Mouse (Mus musculus) kidney, postnatal 0 days (tissue): Measurements from ENCODE around the gene Oit1. TPM values are rescaled to one million over a fixed set of nuclear protein-coding genes. Genes with fewer than 3 reads are reported as not detected.
A peak's percentile ranks its signal among the peaks of the same experiment; 100 is the strongest.

Experiments used
- ATAC-seq: fragments of 200-750 bp; cut with Nextera tagmentation; replicated peaks from 2 replicates; pipeline ENCODE4 v1.8.0; 2017; ENCODE audit warnings: low read depth, moderate number of reproducible peaks, moderate TSS enrichment, moderate library complexity; ENCODE audit not compliant: low FRiP score
- DNase-seq: peaks from one replicate; pipeline ENCODE4 v3.0.0-alpha.2; 2016; ENCODE audit warnings: low spot score
- H3K27ac ChIP-seq: fragments of 300-500 bp; sonication (generic); 2 replicates; pipeline ENCODE4 v1.5.1; 2014; ENCODE audit warnings: mild to moderate bottlenecking
- H3K27me3 ChIP-seq: fragments of 300-500 bp; sonication (generic); 2 replicates; pipeline ENCODE4 v1.6.1; 2014; ENCODE audit warnings: low read length, mixed read lengths; ENCODE audit not compliant: insufficient read depth
- H3K36me3 ChIP-seq: fragments of 300-500 bp; sonication (generic); 2 replicates; pipeline ENCODE4 v1.6.1; 2014; ENCODE audit warnings: low read length, mixed read lengths; ENCODE audit not compliant: insufficient read depth
- H3K4me1 ChIP-seq: fragments of 300-500 bp; sonication (generic); replicated peaks from 2 replicates; pipeline ENCODE4 v1.6.1; 2014; ENCODE audit warnings: antibody characterized with exemption, low read length, mixed read lengths; ENCODE audit not compliant: insufficient read depth
- H3K4me2 ChIP-seq: fragments of 300-500 bp; sonication (generic); 2 replicates; pipeline ENCODE4 v1.6.1; 2014; ENCODE audit warnings: mild to moderate bottlenecking, low read length, moderate library complexity, mixed read lengths
- H3K4me3 ChIP-seq: fragments of 300-500 bp; sonication (generic); replicated peaks from 2 replicates; pipeline ENCODE4 v1.5.1; 2014; ENCODE audit warnings: low read depth, low read length
- H3K9ac ChIP-seq: fragments of 300-500 bp; sonication (generic); 2 replicates; pipeline ENCODE4 v1.6.1; 2014; ENCODE audit warnings: low read depth, low read length
- H3K9me3 ChIP-seq: fragments of 300-500 bp; sonication (generic); replicated peaks from 2 replicates; pipeline ENCODE4 v1.6.1; 2016; ENCODE audit warnings: low read length, inconsistent platforms, mixed read lengths
- CTCF ChIP-seq: IDR thresholded peaks from 2 replicates; pipeline ENCODE4 v1.5.1; 2016; ENCODE audit warnings: antibody characterized with exemption, low read depth, mild to moderate bottlenecking, moderate library complexity
- WGBS: fragments of 180-500 bp; shearing (Covaris S2); extraction: QIAGEN DNeasy Blood & Tissue Kit; methylation state at CpG from one replicate; pipeline ENCODE4 v1.1.7; 2014; 5-methylcytosine and 5-hydroxymethylcytosine counted together
- polyA plus RNA-seq: library from polyadenylated mRNA; unstranded; fragments of >200 nt; fragmentation: Nextera tagmentation; extraction: Ambion mirVana; gene quantifications from 2 replicates; pipeline ENCODE4 v1.2.1, GENCODE M21; 2015

Gene Oit1
- polyA plus RNA-seq, 1 experiment from 2014 or later: 4.3 TPM

DNA sequence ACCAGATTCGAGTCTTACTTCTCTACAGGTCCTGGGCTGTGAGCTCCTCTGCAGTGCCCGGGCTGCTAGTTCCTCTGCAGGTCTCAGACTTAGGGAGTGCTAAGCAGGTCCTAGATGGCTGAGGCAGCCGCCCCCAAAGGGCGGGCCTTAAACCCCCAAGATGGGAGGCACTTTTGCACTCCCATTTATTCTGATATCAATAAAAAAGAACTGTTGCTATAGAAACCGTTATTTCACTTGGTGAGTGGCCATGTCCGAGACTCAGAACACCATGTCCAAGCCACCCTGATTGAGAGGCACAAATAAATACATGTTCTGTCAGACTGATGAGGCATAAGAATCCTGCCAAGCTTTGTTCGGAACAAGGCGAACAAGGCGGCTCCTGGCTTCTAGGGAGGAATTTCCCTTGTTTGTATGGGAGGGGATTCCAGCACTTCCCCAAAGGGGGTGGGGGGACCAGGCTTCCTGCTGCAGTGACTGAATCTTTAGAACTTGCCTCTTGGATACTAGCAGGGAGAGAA lies 68.9 kb downstream of the Oit1 start:
- 21% methylated on average over 9 of the region's 9 CpGs for WGBS
- no peak overlapping the region for H3K9ac ChIP-seq

DNA sequence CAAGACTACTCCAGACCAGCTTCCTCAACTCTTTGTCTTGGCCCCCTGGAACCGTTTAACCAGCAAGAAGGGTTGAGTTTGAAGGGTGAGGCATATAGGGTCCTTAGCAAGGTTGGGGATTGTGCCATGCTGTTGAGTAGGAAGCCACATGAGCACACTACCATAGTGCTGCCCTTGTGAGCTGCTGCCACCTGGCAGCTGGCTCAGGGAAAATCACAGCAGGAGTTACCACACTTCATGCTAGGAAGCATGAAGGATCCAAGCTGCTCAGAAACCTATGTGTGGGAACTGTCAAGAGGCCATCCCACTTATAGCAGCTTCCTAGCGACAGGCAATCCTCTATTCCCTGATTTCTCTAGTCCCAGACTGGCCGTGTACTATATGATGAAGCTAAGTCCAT lies 69.9 kb downstream of the Oit1 start:
- WGBS: 78% methylated on average over 3 of the region's 3 CpGs
- no peak overlapping the region for H3K4me2 ChIP-seq
- no peak overlapping the region for H3K9ac ChIP-seq
- ATAC-seq: no peak
- H3K4me3 ChIP-seq: no peak overlapping the region
- no peak for DNase-seq
- H3K27me3 ChIP-seq: no peaks in the 10 kb centered on the region
- H3K36me3 ChIP-seq: no peaks in the 10 kb centered on the region
- H3K4me1 ChIP-seq: no peaks in the 10 kb centered on the region
- TF ChIP-seq CTCF: peak; percentile 28; the same call in 1 of the 2 replicates
- no peaks in the 10 kb centered on the region for H3K9me3 ChIP-seq
- no peak overlapping the region for H3K27ac ChIP-seq

More for the DNA sequence above, 68.9 kb downstream of the Oit1 start:
- DNase-seq (peak; percentile 40), ATAC-seq (no peak)
- H3K4me2 ChIP-seq: peak overlapping the region; percentile 11; the same call in 1 of the 2 replicates
- H3K36me3 ChIP-seq: no peaks in the 10 kb centered on the region
- no peak for TF ChIP-seq CTCF
- no peaks in the 10 kb centered on the region for H3K9me3 ChIP-seq
- H3K27me3 ChIP-seq: no peaks in the 10 kb centered on the region
- H3K4me1 ChIP-seq: no peaks in the 10 kb centered on the region
- no peak overlapping the region; the same call in 1 of the 2 replicates for H3K27ac ChIP-seq
- no peak overlapping the region for H3K4me3 ChIP-seq

DNA sequence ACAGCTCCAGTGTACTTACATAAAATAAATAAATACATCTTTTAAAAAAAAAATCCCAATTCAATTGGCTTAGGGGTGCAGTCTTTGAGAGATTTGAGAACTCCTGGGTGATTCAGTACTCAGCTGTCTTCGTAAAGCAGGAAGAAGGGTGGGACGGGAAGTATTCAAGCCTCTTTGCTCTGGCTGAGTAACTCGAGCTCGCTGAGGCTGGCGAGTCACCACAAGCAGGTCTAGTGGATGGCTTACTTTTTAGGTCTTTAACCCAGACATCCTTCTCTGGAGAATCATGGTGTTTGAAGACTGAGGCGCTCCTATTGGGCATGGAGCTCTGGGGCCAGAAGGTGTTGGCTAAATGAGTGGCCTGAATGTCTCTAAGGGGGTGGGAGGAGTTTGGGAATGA lies 71.7 kb downstream of the Oit1 start:
- H3K9ac ChIP-seq: no peak overlapping the region
- ATAC-seq (no peak), DNase-seq (no peak)
- H3K9me3 ChIP-seq: no peaks in the 10 kb centered on the region
- WGBS: 53% methylated on average over 6 of the region's 6 CpGs
- H3K36me3 ChIP-seq: no peaks in the 10 kb centered on the region
- no peaks in the 10 kb centered on the region for H3K27me3 ChIP-seq
- TF ChIP-seq CTCF: no peak
- no peak overlapping the region for H3K4me2 ChIP-seq
- no peak overlapping the region for H3K4me3 ChIP-seq
- no peak overlapping the region for H3K27ac ChIP-seq
- no peaks in the 10 kb centered on the region for H3K4me1 ChIP-seq

DNA sequence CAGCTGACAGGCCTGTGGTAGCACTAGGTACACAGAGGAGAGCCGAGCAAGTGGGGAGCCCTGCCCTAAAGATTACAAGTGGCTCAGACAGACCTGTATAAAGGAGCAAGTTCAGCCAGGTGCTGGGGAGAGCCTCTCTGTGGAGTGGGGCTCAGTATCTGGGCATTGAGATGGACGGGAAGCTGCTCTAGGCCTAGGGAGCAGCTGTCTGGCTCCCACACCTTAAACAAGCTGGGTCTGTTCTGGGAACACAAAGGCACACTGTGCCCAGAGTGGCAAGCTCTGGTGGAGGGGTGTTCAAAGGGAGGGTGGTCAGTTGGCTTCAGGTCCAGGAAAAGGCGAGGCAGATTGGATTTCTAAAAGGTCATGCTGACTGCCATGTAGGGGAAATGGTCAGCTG lies 73.5 kb downstream of the Oit1 start:
- 0 out of 2 replicates have a peak overlapping the region, but pooled peaks have one; percentile 44 for H3K27ac ChIP-seq
- ATAC-seq (no peak), DNase-seq (no peak)
- no peak for TF ChIP-seq CTCF
- no peaks in the 10 kb centered on the region for H3K9me3 ChIP-seq
- H3K4me1 ChIP-seq: no peaks in the 10 kb centered on the region
- no peak overlapping the region for H3K9ac ChIP-seq
- 54% methylated on average over 3 of the region's 3 CpGs for WGBS
- no peak overlapping the region for H3K4me3 ChIP-seq
- no peaks in the 10 kb centered on the region for H3K36me3 ChIP-seq
- H3K4me2 ChIP-seq: no peak overlapping the region
- H3K27me3 ChIP-seq: no peaks in the 10 kb centered on the region

DNA sequence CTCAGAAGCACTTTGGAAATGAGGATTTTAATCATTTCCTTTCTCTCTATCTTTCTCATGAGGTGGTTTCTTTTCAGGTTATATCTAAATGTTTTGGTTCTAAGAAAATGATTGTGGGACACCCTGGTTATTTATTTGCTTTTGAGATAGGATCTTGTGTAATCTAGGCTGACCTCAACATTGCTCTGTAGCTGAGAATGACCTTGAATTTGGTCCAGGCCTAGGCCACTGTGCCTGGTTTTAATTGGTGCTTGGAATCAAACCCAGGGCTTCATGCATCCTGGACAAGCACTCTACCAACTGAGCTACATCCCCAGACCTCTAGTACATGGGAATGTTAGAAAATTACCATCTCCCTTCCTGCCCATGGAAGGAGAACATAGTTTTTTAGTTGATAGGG lies 74.5 kb downstream of the Oit1 start:
- no peaks in the 10 kb centered on the region for H3K9me3 ChIP-seq
- H3K4me3 ChIP-seq: no peak overlapping the region
- DNase-seq: no peak
- H3K36me3 ChIP-seq: no peaks in the 10 kb centered on the region
- no peaks in the 10 kb centered on the region for H3K27me3 ChIP-seq
- TF ChIP-seq CTCF: no peak
- H3K9ac ChIP-seq: no peak overlapping the region
- H3K4me1 ChIP-seq: no peaks in the 10 kb centered on the region
- H3K4me2 ChIP-seq: no peak overlapping the region
- no peak overlapping the region for H3K27ac ChIP-seq
- no peak for ATAC-seq

DNA sequence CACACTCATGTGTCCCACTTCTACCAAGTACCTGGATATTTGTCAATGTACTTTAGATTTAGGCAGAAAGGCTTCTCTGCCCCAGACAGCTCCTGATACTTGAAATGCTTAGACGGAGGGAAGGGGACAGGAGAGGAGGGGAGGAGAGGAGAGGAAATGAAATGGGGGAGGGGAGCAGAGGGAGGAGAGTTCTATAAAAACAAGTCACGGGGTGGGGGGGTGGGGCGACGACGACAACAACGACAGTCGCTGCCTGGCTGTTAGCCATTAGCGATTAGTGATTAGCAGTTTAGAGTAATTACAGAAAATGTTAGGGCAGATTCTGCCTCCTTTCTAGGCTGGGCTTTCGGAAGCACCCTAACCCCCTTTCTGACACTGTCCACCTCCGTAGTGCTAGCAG lies 75.9 kb downstream of the Oit1 start:
- ATAC-seq (no peak), DNase-seq (peak; percentile 18)
- Histone ChIP-seq H3K27ac (0 out of 2 replicates have a peak overlapping the region, but pooled peaks have one; percentile 1), H3K4me3 (no peak overlapping the region), H3K9me3 (no peaks in the 10 kb centered on the region), H3K4me1 (no peaks in the 10 kb centered on the region), H3K36me3 (no peaks in the 10 kb centered on the region), H3K27me3 (no peaks in the 10 kb centered on the region), H3K4me2 (no peak overlapping the region), H3K9ac (no peak overlapping the region)
- 10% methylated on average over 10 of the region's 10 CpGs for WGBS
- no peak for TF ChIP-seq CTCF

DNA sequence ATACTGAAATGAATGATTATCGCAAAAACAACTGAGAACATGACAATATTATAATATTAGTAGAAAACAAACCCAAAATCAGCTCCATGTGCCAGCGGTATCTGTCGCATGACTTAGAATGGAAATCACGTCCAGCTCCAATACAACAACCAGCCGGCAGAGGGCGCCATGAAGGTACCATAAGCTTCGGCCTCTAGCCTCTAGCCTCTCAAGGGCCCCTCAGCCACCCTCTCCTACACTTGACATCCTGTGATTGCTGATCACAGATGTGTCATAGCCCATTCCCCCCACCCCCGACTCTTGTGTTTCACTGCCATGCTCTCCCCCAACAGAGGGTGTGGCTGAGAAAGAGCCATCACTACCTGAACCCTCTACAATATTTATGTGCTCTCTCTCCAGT lies 78.3 kb downstream of the Oit1 start:
- no peak overlapping the region for H3K4me2 ChIP-seq
- H3K4me3 ChIP-seq: no peak overlapping the region
- peak; percentile 72 for ATAC-seq
- H3K36me3 ChIP-seq: no peaks in the 10 kb centered on the region
- 26% methylated on average over 8 of the region's 8 CpGs for WGBS
- no peak overlapping the region for H3K27ac ChIP-seq
- no peaks in the 10 kb centered on the region for H3K9me3 ChIP-seq
- H3K9ac ChIP-seq: no peak overlapping the region
- TF ChIP-seq CTCF: peak; percentile 78
- H3K27me3 ChIP-seq: no peaks in the 10 kb centered on the region
- no peaks in the 10 kb centered on the region for H3K4me1 ChIP-seq
- DNase-seq: peak; percentile 61

Other genes with a start within 250 kb of the Oit1 start
- gene Pdhb, start 205.7 kb downstream of the Oit1 start, polyA plus RNA-seq: 318 and 322 TPM in 2 replicates
- 30.2 and 34.1 TPM in 2 replicates for gene Kctd6, start 164.6 kb downstream of the Oit1 start, polyA plus RNA-seq
- gene Acox2, start 119.4 kb downstream of the Oit1 start, polyA plus RNA-seq: 6.2 and 7.1 TPM in 2 replicates
- gene Fam107a, start 60.7 kb downstream of the Oit1 start, polyA plus RNA-seq: 8.0 and 8.2 TPM in 2 replicates